In the genomic region with DNA sequence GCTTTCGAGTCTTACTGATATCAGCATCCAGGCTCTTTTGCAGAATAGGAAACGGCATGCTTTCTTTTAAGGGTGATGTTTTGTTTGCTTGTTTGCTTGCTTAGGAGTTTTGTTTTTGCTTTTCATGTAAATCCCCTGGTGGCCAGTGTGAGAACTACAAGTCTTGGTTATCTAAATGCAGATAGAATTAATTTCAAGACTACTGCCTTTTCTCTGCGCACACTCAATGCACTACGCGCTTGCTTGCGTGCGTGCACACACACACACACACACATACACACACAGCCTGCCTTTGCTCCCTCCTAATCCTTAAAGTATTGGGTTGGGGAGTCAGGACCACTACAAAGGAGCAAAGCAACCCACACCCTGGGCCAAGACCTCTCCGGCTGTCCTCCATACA, we compare ENCODE assay signal across 10 mouse cellular contexts.
DNase-seq lines count a peak whose midpoint lies in the region; ATAC-seq and TF ChIP-seq lines count a peak whose summit lies in the region.
"Had no signal": no experiment of that assay in that cellular context is flagged by ENCODE, and none has a peak within 500 bp of the region (broad histone marks: within the 10 kb centered on the region; RNA-seq: fewer than 3 reads in every experiment).

No protein-coding gene starts in this region.

- H3K9me3 ChIP-seq in heart, postnatal 0 days (replicated peaks; ENCODE audit: control insufficient read depth, low read length), result no peaks in the 10 kb centered on the region
- no peaks in the 10 kb centered on the region for H3K9me3 ChIP-seq in midbrain, postnatal 0 days (ENCODE audit: low read length)
- no peaks in the 10 kb centered on the region for H3K9me3 ChIP-seq in midbrain, embryonic 16.5 days (replicated peaks; ENCODE audit: control insufficient read depth, low read length, poor library complexity, severe bottlenecking)
- H3K9me3 ChIP-seq: neural tube, embryonic 12.5 days had no signal

- no peak overlapping the region for H3K9ac ChIP-seq in heart, postnatal 0 days (replicated peaks; ENCODE audit: low read depth, low read length)
- H3K9ac ChIP-seq in midbrain, postnatal 0 days (replicated peaks; ENCODE audit: low read length, poor library complexity, severe bottlenecking), result no peak overlapping the region
- H3K9ac ChIP-seq in midbrain, embryonic 16.5 days (ENCODE audit: low read depth, low read length), result no peak overlapping the region
- H3K9ac ChIP-seq: neural tube, embryonic 12.5 days had no signal

- no peaks in the 10 kb centered on the region for H3K27me3 ChIP-seq in heart, postnatal 0 days (ENCODE audit: control insufficient read depth, insufficient read depth, low read length)
- no peaks in the 10 kb centered on the region for H3K27me3 ChIP-seq in midbrain, postnatal 0 days (ENCODE audit: insufficient read depth, low read length)
- H3K27me3 ChIP-seq in midbrain, embryonic 16.5 days (ENCODE audit: control insufficient read depth, insufficient read depth, low read depth, low read length), result no peaks in the 10 kb centered on the region
- no peaks in the 10 kb centered on the region for H3K27me3 ChIP-seq in small intestine, adult 2 months (ENCODE audit: control insufficient read depth, insufficient read depth, low read length)
- H3K27me3 ChIP-seq: neural tube, embryonic 12.5 days had no signal

- H3K4me2 ChIP-seq in heart, postnatal 0 days (ENCODE audit: low read depth, low read length), result no peak overlapping the region
- no peak overlapping the region for H3K4me2 ChIP-seq in midbrain, postnatal 0 days (ENCODE audit: low read depth, low read length, poor library complexity, severe bottlenecking)
- no peak overlapping the region for H3K4me2 ChIP-seq in midbrain, embryonic 16.5 days (ENCODE audit: low read length)
- H3K4me2 ChIP-seq: heart, embryonic 11.5 days; neural tube, embryonic 12.5 days had no signal

- no peak overlapping the region for H3K27ac ChIP-seq in heart, postnatal 0 days (ENCODE audit: low read depth)
- H3K27ac ChIP-seq in midbrain, postnatal 0 days (ENCODE audit: low read depth, low read length), result no peak overlapping the region
- no peak overlapping the region for H3K27ac ChIP-seq in midbrain, embryonic 16.5 days (ENCODE audit: low read length)
- H3K27ac ChIP-seq in small intestine, adult 2 months (ENCODE audit: insufficient read depth, low read depth, low read length), result no peak overlapping the region
- H3K27ac ChIP-seq: neural tube, embryonic 12.5 days had no signal

- H3K36me3 ChIP-seq in heart, postnatal 0 days (replicated peaks; ENCODE audit: control insufficient read depth, insufficient read depth, low read length), result no peaks in the 10 kb centered on the region
- H3K36me3 ChIP-seq in midbrain, postnatal 0 days (ENCODE audit: insufficient read depth, low read length), result no peaks in the 10 kb centered on the region
- H3K36me3 ChIP-seq in midbrain, embryonic 16.5 days (ENCODE audit: control insufficient read depth, insufficient read depth, low read length), result peaks cover 2% of the 10 kb centered on the region; the same call in 1 of the 2 replicates
- no peaks in the 10 kb centered on the region for H3K36me3 ChIP-seq in small intestine, adult 2 months (ENCODE audit: control insufficient read depth, insufficient read depth, low read length)

- no peak overlapping the region for H3K4me3 ChIP-seq in heart, postnatal 0 days (ENCODE audit: low read depth, low read length)
- H3K4me3 ChIP-seq in midbrain, postnatal 0 days (ENCODE audit: low read depth, low read length), result no peak overlapping the region
- H3K4me3 ChIP-seq in midbrain, embryonic 16.5 days (ENCODE audit: low read depth, low read length), result no peak overlapping the region
- H3K4me3 ChIP-seq in small intestine, adult 2 months (ENCODE audit: low read depth, low read length), result no peak overlapping the region
- H3K4me3 ChIP-seq: neural tube, embryonic 12.5 days had no signal

- DNase-seq in heart, postnatal 0 days (ENCODE audit: low spot score), result no peak
- no peak for DNase-seq in heart, adult 11 months
- peak; percentile 66 for DNase-seq in midbrain, postnatal 0 days (ENCODE audit: low spot score)
- peak; percentile 67 for DNase-seq in brain, adult 2 months (ENCODE audit: low read depth, low spot score)
- DNase-seq in spleen, postnatal 4 days (ENCODE audit: low spot score in 2 of 2), result no peak

- H3K4me1 ChIP-seq in heart, postnatal 0 days (ENCODE audit: control insufficient read depth, insufficient read depth), result no peaks in the 10 kb centered on the region
- H3K4me1 ChIP-seq in midbrain, postnatal 0 days (ENCODE audit: insufficient read depth, low read length), result 0 out of 2 replicates have a peak, but pooled peaks cover 5% of the 10 kb centered on the region
- H3K4me1 ChIP-seq in midbrain, embryonic 16.5 days (ENCODE audit: control insufficient read depth, insufficient read depth, low read length), result peaks cover 4% of the 10 kb centered on the region; the same call in 1 of the 2 replicates
- no peaks in the 10 kb centered on the region for H3K4me1 ChIP-seq in small intestine, adult 2 months (ENCODE audit: control insufficient read depth, insufficient read depth, insufficient read length, low read length)

- peak; percentile 46 for TF ChIP-seq CTCF in heart, postnatal 0 days (IDR thresholded peaks at IDR 0.05; ENCODE audit: low read depth)
- peak; percentile 74 for TF ChIP-seq CTCF in midbrain, postnatal 0 days (IDR thresholded peaks at IDR 0.05)
- TF ChIP-seq CTCF in small intestine, adult 2 months (IDR thresholded peaks at IDR 0.05; ENCODE audit: extremely low read depth, insufficient read length, insufficient replicate concordance, low read depth, low read length), result peak; percentile 24; the same call in 1 of the 2 replicates

- no peak for ATAC-seq in heart, postnatal 0 days (ENCODE audit: insufficient read depth, low read depth)
- no peak for ATAC-seq in midbrain, postnatal 0 days (ENCODE audit: low FRiP score)
- ATAC-seq in midbrain, embryonic 16.5 days, result no peak
- ATAC-seq in granulocyte monocyte progenitor cell, adult 5-6 weeks (replicated peaks; ENCODE audit: poor library complexity, severe bottlenecking), result no peak

- WGBS in heart, postnatal 0 days, result 78% methylated on average over 8 of the region's 8 CpGs
- 80% methylated on average over 8 of the region's 8 CpGs for WGBS in midbrain, postnatal 0 days
- 86% methylated on average over 8 of the region's 8 CpGs for WGBS in midbrain, embryonic 16.5 days
- 72% methylated on average over 8 of the region's 8 CpGs for WGBS in small intestine, adult 2 months

- TF ChIP-seq EP300 in heart, postnatal 0 days (IDR thresholded peaks at IDR 0.05; ENCODE audit: low read depth), result no peak

- TF ChIP-seq POLR2A in small intestine, adult 2 months (IDR thresholded peaks at IDR 0.05; ENCODE audit: low read depth, low read length), result no peak

Comparison
In these comparisons a context has a peak if more than half of its experiments do, and no peak if none do; other contexts are left out.
1. DNase-seq: peak in midbrain, postnatal 0 days (single experiment) and brain, adult 2 months (single experiment); none in heart, postnatal 0 days (single experiment), heart, adult 11 months (single experiment) and spleen, postnatal 4 days (0 of 2).
2. CTCF ChIP-seq: peak in every context shown above with its lines; median percentile 74 in midbrain, postnatal 0 days; 46 in heart, postnatal 0 days; 24 in small intestine, adult 2 months.